Mouse (Mus musculus) liver, postnatal 0 days (tissue): ENCODE results near the gene Casr.

Source experiments
- CTCF ChIP-seq: sonication (generic); IDR thresholded peaks from 2 replicates; pipeline ENCODE4 v1.5.1; 2016; ENCODE audit warnings: antibody characterized with exemption, low read depth
- EP300 ChIP-seq: IDR thresholded peaks from 2 replicates; pipeline ENCODE4 v1.6.1; 2016; ENCODE audit warnings: antibody characterized with exemption, low read depth, mild to moderate bottlenecking

DNA sequence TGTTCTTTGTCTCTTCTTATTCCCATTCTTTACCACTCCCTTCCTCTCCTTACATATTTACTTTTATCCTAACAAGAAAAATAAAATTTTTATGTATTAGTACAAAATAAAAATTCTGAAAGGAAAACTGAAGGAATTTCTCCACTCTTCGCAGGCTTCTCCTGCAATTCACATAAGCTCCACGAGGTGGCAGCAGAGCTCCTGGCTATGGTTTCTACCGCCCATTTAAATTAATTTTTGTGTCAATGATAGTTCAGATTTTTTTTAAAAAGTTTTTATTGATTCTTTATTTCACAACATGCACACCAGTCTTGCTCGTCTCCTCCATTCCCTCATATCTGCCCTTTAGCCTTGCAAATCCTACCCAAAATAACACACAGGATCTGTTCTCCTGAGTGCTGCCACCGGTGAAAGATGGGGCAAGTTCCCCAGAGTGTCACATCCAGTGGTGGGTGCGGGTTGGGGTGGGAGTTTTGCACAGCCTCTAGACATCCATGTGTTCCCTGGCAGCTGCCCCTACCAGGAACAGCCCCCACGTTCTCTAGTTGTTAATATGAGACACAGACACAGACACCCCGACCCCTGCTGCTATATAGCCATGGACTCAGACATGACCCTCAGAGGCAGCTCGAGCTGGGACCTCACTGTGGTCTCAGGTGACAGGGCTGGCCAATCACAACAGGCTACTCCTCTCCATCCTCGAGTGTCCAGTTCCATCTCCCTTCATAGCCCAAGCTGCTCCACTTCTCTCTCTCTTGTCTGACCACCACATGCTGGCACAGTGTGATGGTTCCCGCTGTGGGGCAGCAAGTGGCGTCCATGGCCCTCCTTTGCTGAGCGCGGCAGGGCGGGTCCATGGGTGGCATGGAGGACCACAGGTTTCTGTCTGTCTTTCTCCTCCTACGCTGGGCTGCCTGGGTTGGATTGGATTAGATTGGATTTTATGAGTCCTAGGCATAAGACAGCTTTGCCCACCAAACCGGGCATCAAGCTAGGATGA, 88.4 kb downstream of the Casr start:
- TF ChIP-seq EP300 (no peak), CTCF (peak; percentile 83)
